Mouse (Mus musculus) myocyte (in vitro differentiated cells): ENCODE data around the gene Acsl3. TPM values are rescaled to one million over a fixed set of nuclear protein-coding genes. Genes with fewer than 3 reads are reported as not detected.

Source experiments
- H3K27me3 ChIP-seq: one replicate; pipeline ENCODE4 v1.6.1; 2011; ENCODE audit not compliant: control insufficient read depth, insufficient read depth, insufficient read length
- H3K36me3 ChIP-seq: one replicate; pipeline ENCODE4 v1.6.1; 2011; ENCODE audit not compliant: control insufficient read depth, insufficient read depth
- H3K4me2 ChIP-seq: one replicate; pipeline ENCODE4 v1.6.1; 2011; ENCODE audit warnings: low read depth, control low read depth
- H3K4me3 ChIP-seq: one replicate; pipeline ENCODE4 v1.5.1; 2011; ENCODE audit warnings: mild to moderate bottlenecking, control low read depth, moderate library complexity
- H3K79me2 ChIP-seq: one replicate; pipeline ENCODE4 v1.6.1; 2011; ENCODE audit not compliant: control insufficient read depth, insufficient read depth
- H3ac ChIP-seq: one replicate; pipeline ENCODE4 v1.6.1; 2011; ENCODE audit not compliant: control insufficient read depth, insufficient read length
- CEBPB ChIP-seq: IDR thresholded peaks from 2 replicates; pipeline ENCODE4 v1.6.1; 2011; ENCODE audit warnings: mild to moderate bottlenecking, moderate library complexity; ENCODE audit not compliant: poor library complexity, insufficient read depth, severe bottlenecking
- E2F4 ChIP-seq: IDR thresholded peaks from one replicate; pipeline ENCODE4 v1.6.1; 2011; ENCODE audit warnings: mild to moderate bottlenecking, control low read depth, moderate library complexity; ENCODE audit not compliant: insufficient read depth
- MAX ChIP-seq: IDR thresholded peaks from one replicate; pipeline ENCODE4 v1.6.1; 2011; ENCODE audit warnings: low read depth, mild to moderate bottlenecking, control low read depth
- MYOD1 ChIP-seq, 3 experiments: IDR thresholded peaks; one replicate each; pipeline ENCODE4 v1.6.1; 2011; ENCODE audit warnings: control low read depth in 2 of 3, low read depth in 2 of 3, mild to moderate bottlenecking in 2 of 3, moderate library complexity in 1 of 3; ENCODE audit not compliant: insufficient read length in 2 of 3, control insufficient read depth in 1 of 3
- MYOG ChIP-seq, 3 experiments: IDR thresholded peaks; one replicate each; pipeline ENCODE4 v1.6.1; 2011; ENCODE audit warnings: control low read depth in 2 of 3, low read depth in 2 of 3, mild to moderate bottlenecking in 2 of 3; ENCODE audit not compliant: insufficient read length in 2 of 3, control insufficient read depth in 1 of 3, insufficient read depth in 1 of 3
- POLR2A ChIP-seq: IDR thresholded peaks from one replicate; pipeline ENCODE4 v1.6.1; 2011; ENCODE audit warnings: low read depth, mild to moderate bottlenecking, control low read depth, moderate library complexity; ENCODE audit not compliant: insufficient read length
- POLR2AphosphoS2 ChIP-seq: IDR thresholded peaks from one replicate; pipeline ENCODE4 v1.6.1; 2011; ENCODE audit warnings: low read depth, control low read depth; ENCODE audit not compliant: insufficient read length
- REST ChIP-seq: IDR thresholded peaks from one replicate; pipeline ENCODE4 v1.6.1; 2011; ENCODE audit warnings: mild to moderate bottlenecking, control low read depth, moderate library complexity; ENCODE audit not compliant: insufficient read depth, insufficient read length
- SRF ChIP-seq: IDR thresholded peaks from one replicate; pipeline ENCODE4 v1.6.1; 2011; ENCODE audit warnings: low read depth; ENCODE audit not compliant: control insufficient read depth, insufficient read length
- TCF12 ChIP-seq: IDR thresholded peaks from one replicate; pipeline ENCODE4 v1.6.1; 2011; ENCODE audit warnings: mild to moderate bottlenecking, control low read depth; ENCODE audit not compliant: poor library complexity, insufficient read depth, severe bottlenecking
- TCF3 ChIP-seq: IDR thresholded peaks from one replicate; pipeline ENCODE4 v1.6.1; 2011; ENCODE audit warnings: low read depth, control low read depth; ENCODE audit not compliant: insufficient read length
- USF1 ChIP-seq: IDR thresholded peaks from one replicate; pipeline ENCODE4 v1.6.1; 2011; ENCODE audit warnings: low read depth, mild to moderate bottlenecking, control low read depth, moderate library complexity
- polyA plus RNA-seq: library from polyadenylated mRNA; unstranded; fragments of >200 nt; fragmentation: generic; extraction: Trizol; gene quantifications from one replicate; pipeline ENCODE4 v1.2.1, GENCODE M21; 2012; ENCODE audit warnings: missing spikeins

Acsl3 gene
- polyA plus RNA-seq, 1 experiment = 106 TPM

GRCm38 (mm10) chr1:78740676-78741075 lies 83.1 kb downstream of the Acsl3 start:
- no peak overlapping the region for H3K4me3 ChIP-seq
- H3K36me3 ChIP-seq = no peaks in the 10 kb centered on the region
- TF ChIP-seq CEBPB (no peak), USF1 (no peak), SRF (no peak), MAX (no peak), REST (no peak), TCF3 (no peak), MYOG (IDR thresholded peaks at IDR 0.05; ENCODE audit: control insufficient read depth in 1 of 3, insufficient read depth in 1 of 3, insufficient read length in 2 of 3, low read depth in 2 of 3) (no peak), TCF12 (no peak), POLR2AphosphoS2 (no peak)

GRCm38 (mm10) chr1:78742198-78742597 lies 84.6 kb downstream of the Acsl3 start:
- Histone ChIP-seq H3ac (no peak overlapping the region), H3K36me3 (no peaks in the 10 kb centered on the region), H3K4me3 (no peak overlapping the region), H3K79me2 (no peaks in the 10 kb centered on the region), H3K27me3 (no peaks in the 10 kb centered on the region), H3K4me2 (no peak overlapping the region)
- TF ChIP-seq TCF3 (no peak), MYOG (IDR thresholded peaks at IDR 0.05; ENCODE audit: control insufficient read depth in 1 of 3, insufficient read depth in 1 of 3, insufficient read length in 2 of 3, low read depth in 2 of 3) (no peak), USF1 (no peak), POLR2A (no peak), CEBPB (no peak), POLR2AphosphoS2 (no peak), REST (no peak), MYOD1 (IDR thresholded peaks at IDR 0.05; ENCODE audit: control insufficient read depth in 1 of 3, insufficient read length in 2 of 3, low read depth in 2 of 3) (no peak), TCF12 (no peak), MAX (no peak), SRF (no peak), E2F4 (no peak)

More at GRCm38 (mm10) chr1:78740676-78741075, 83.1 kb downstream of the Acsl3 start:
- Histone ChIP-seq H3ac (no peak overlapping the region), H3K4me2 (no peak overlapping the region), H3K79me2 (no peaks in the 10 kb centered on the region), H3K27me3 (no peaks in the 10 kb centered on the region)

DNA sequence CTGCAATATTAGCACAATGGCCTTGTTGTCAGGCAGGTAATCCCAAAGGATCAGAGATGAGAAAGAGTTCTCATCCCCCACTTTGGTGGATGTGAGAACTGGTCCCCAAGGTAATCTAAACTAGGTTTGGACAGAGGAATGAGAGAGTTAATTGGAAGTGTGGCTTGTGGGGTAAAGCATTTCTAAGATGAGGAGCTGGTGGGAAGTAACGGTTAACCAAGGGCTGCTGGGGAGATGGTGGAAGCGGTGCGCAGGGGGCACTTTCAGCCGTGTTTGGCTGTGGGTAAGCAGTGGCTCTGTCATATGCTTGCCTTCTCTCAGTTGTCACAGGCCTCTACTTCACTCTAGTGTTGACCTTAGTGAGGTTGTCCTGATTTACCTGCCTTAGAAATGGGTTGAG lies 85.7 kb downstream of the Acsl3 start:
- no peaks in the 10 kb centered on the region for H3K36me3 ChIP-seq
- no peaks in the 10 kb centered on the region for H3K27me3 ChIP-seq
- no peaks in the 10 kb centered on the region for H3K79me2 ChIP-seq
- no peak overlapping the region for H3K4me3 ChIP-seq
- no peak overlapping the region for H3K4me2 ChIP-seq
- TF ChIP-seq POLR2A (no peak), MYOG (IDR thresholded peaks at IDR 0.05; ENCODE audit: control insufficient read depth in 1 of 3, insufficient read depth in 1 of 3, insufficient read length in 2 of 3, low read depth in 2 of 3) (no peak), TCF12 (no peak), TCF3 (no peak), SRF (no peak), MAX (no peak), POLR2AphosphoS2 (no peak), MYOD1 (IDR thresholded peaks at IDR 0.05; ENCODE audit: control insufficient read depth in 1 of 3, insufficient read length in 2 of 3, low read depth in 2 of 3) (no peak), USF1 (no peak), REST (no peak), E2F4 (no peak), CEBPB (no peak)
- H3ac ChIP-seq = no peak overlapping the region

DNA sequence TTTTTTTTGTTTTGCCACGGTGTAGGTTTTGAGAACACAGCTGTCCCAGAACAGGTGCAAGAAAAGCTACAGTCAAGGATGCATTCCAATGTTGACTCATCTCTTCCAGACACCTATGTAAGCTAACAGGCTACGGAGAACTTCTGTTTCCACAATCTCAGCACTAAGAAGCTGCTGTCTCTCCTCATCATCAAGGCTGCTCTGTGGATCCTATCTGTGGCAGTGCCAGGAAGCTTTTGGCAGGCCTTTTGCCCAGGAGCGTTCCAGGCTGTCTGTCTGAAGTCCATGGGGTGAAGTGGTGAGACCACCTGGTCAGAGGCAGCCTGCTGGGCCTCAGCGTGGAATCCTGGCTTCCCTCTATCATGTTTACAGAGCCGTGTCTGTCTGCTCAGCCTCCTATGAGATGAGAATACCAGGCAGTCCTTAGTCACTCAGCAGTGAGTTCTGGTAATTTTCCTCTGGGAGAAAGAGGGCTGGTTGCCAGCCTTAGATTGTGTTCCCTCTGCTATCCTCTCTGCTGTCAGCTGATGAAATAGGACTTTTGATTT lies 87.7 kb downstream of the Acsl3 start:
- H3K4me3 ChIP-seq = no peak overlapping the region
- no peaks in the 10 kb centered on the region for H3K27me3 ChIP-seq
- peak overlapping the region; percentile 0 for H3ac ChIP-seq
- TF ChIP-seq TCF12 = peak; percentile 72
- peak; percentile 65 to 80 (median 75) for TF ChIP-seq MYOD1 (IDR thresholded peaks at IDR 0.05; ENCODE audit: control insufficient read depth in 1 of 3, insufficient read length in 2 of 3, low read depth in 2 of 3)
- peak; percentile 52 for TF ChIP-seq TCF3
- no peak for TF ChIP-seq SRF
- peak; percentile 43; the same call in 1 of the 2 replicates for TF ChIP-seq CEBPB
- TF ChIP-seq MYOG (IDR thresholded peaks at IDR 0.05; ENCODE audit: control insufficient read depth in 1 of 3, insufficient read depth in 1 of 3, insufficient read length in 2 of 3, low read depth in 2 of 3) = peak; percentile 30 to 49 (median 41)
- H3K79me2 ChIP-seq = no peaks in the 10 kb centered on the region
- no peaks in the 10 kb centered on the region for H3K36me3 ChIP-seq
- H3K4me2 ChIP-seq = peak overlapping the region; percentile 57

Other genes with a start within 250 kb of the Acsl3 start
- gene Farsb, start 168.9 kb upstream of the Acsl3 start, polyA plus RNA-seq = 77.5 TPM
- not detected for gene Mogat1, start 146.8 kb upstream of the Acsl3 start, polyA plus RNA-seq
- not detected for gene BC035947, start 145.7 kb upstream of the Acsl3 start, polyA plus RNA-seq
- gene Utp14b, start 213 bp downstream of the Acsl3 start, polyA plus RNA-seq = 3.0 TPM
- gene Kcne4, start 158.9 kb downstream of the Acsl3 start, polyA plus RNA-seq = 0.05 TPM